Mouse (Mus musculus): ENCODE measurements around the gene Psmd1. TPM values are rescaled to one million over a fixed set of nuclear protein-coding genes. Genes with fewer than 3 reads are reported as not detected.

The Psmd1 gene
- total RNA-seq, 2 experiments from 2014 or later = 122 to 160 TPM

GRCm38 (mm10) chr1:86154133-86154823 is 90.1 kb downstream of the Psmd1 start, which contains the start of gene Armc9:
Armc9 (plus strand) TSS chr1:86154780.
- peak; percentile 98 for ATAC-seq (replicated peaks; ENCODE audit: poor library complexity, severe bottlenecking)

DNA sequence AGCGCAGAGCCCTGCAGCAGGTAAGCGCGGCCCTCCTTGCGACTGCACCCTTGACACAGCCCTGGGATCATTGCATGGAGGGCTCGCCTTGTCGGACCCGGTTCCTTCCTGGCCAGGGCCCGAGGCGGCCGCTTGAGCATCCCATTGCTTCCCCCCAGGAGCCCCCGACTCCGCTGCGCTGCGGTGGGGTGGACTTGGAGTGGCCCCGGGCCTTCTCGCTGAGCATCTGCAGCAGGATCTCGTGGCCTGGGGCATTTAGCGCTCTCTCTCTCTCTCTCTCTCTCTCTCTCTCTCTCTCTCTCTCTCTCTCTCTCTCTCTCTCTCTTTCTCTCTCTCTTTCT is 90.6 kb downstream of the Psmd1 start:
- no peak for ATAC-seq (replicated peaks; ENCODE audit: poor library complexity, severe bottlenecking)

DNA sequence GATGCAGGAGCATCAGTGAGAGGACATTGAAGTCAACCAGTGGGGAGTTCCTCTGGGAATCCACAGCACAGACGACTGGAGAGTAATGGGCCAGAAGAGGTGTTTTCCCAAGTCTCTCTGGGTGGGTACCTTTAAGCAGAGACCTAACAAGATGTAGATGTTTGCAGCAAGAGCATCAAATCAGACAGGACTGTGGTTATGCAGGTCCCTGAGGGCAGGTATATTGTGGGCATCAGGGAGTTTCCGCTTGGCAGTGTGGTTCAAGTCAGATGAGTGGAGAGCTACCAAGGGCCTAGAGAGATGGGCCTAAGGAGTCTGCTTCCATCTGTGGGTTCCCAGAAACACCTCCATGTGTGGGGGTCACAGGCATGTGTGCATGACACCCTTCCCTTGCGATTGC is 91.9 kb downstream of the Psmd1 start:
- ATAC-seq (replicated peaks; ENCODE audit: poor library complexity, severe bottlenecking) = no peak

- no peak for ATAC-seq (replicated peaks; ENCODE audit: poor library complexity, severe bottlenecking)
Observed at GRCm38 (mm10) chr1:86156595-86156994, 92.4 kb downstream of the Psmd1 start.

DNA sequence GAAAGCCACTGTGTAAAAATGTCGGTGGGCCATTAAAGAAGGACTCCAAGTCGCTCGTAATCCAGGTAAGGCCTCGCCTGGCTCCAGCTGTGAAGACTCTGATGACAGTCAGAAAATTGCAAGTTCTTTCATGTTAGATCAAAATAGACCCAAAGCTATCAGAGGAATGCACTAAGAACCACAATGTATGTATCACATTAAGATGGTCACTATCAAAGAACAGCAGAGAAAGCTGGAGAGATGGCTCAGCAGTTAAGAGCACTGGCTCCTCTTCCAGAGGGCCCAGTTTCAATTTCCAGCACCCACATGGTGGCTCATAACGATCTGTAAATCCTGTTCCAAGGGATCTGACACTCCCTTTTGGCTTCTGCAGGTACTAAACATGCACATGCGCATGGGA is 95.9 kb downstream of the Psmd1 start:
- ATAC-seq (replicated peaks; ENCODE audit: poor library complexity, severe bottlenecking) = no peak

- no peak for ATAC-seq (replicated peaks; ENCODE audit: poor library complexity, severe bottlenecking)
Observed at GRCm38 (mm10) chr1:86160479-86160878, 96.3 kb downstream of the Psmd1 start.

GRCm38 (mm10) chr1:86161061-86161460 is 96.9 kb downstream of the Psmd1 start:
- ATAC-seq (replicated peaks; ENCODE audit: poor library complexity, severe bottlenecking) = no peak

GRCm38 (mm10) chr1:86174602-86175001 is 110.4 kb downstream of the Psmd1 start:
- ATAC-seq (replicated peaks; ENCODE audit: poor library complexity, severe bottlenecking) = no peak

- ATAC-seq (replicated peaks; ENCODE audit: poor library complexity, severe bottlenecking) = no peak
Observed at GRCm38 (mm10) chr1:86176066-86176465, 111.9 kb downstream of the Psmd1 start.

- peak; percentile 98 for ATAC-seq (replicated peaks; ENCODE audit: poor library complexity, severe bottlenecking)
Observed at GRCm38 (mm10) chr1:86178462-86179253, 114.5 kb downstream of the Psmd1 start.

- ATAC-seq (replicated peaks; ENCODE audit: poor library complexity, severe bottlenecking) = no peak
Observed at GRCm38 (mm10) chr1:86182004-86182709, 118.0 kb downstream of the Psmd1 start.

DNA sequence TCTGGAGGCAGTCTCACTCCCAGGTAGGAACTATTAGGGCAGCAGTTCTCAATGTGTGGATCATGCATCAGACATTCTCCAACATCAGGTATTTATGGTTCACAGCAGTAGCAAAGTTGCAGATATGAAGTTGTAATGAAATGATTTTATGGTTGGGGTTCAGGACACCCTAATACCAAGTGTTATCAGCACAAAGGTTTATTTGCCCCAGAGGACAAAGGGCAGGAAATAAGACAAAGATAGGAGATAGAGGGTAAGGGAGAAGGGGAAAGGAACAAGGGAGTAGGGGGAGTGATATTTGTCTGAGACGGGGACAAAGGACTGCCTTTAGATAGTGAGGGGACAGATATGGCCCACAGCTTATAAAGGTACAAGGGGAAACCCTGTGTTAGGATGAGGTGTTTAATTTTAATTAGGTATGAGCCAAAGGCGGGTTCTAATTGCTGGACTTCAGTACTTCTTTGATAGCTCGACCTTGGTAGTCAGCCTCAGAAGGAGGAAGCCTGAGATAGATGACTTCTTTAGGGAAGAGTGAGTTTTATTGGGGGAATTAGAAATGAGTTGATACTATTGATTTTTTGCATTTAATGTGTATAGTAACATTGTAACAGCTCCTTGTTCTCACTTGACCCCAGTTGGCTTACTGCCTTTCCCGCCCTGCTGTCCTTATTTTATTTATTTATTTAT is 119.5 kb downstream of the Psmd1 start:
- ATAC-seq (replicated peaks; ENCODE audit: poor library complexity, severe bottlenecking) = no peak

DNA sequence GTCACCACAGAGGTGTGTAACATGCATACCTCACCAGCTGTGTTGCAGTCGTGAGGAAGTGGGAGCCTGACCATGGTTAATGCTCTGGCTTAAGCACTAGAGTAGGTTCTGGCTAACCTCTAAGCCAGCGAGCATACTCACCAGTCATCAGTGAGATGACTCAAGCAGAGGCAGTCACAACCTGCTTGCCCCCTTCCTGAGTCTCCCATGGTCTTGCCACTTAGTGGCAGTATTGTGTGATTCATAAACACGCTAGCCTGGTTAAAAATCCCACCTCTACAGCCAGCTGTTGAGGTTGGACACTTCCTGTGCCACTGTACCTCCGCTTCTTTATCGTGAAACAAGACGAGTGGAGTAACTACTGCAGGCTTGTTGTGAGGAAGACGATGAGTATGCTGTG is 122.6 kb downstream of the Psmd1 start:
- peak; percentile 48 for ATAC-seq (replicated peaks; ENCODE audit: poor library complexity, severe bottlenecking)

DNA sequence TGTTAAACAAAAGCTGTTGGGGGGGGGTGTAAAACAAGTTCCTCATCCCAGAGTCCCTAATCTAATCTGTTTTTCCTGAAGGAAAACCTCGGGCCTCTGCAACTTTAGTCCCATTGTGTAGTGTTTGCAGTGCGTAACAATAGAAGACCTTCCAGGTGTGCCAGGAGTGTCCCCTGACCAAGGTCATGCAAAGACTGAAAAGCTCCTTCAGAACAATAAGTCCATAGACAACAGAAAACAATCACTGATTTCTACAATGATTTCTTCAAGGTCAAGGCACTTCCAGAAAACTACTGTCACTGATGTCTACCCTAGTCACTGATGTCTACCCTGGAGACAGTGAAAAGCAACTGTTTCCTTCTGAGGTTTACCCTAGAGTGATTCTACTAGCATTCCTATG is 123.7 kb downstream of the Psmd1 start:
- ATAC-seq (replicated peaks; ENCODE audit: poor library complexity, severe bottlenecking) = no peak

DNA sequence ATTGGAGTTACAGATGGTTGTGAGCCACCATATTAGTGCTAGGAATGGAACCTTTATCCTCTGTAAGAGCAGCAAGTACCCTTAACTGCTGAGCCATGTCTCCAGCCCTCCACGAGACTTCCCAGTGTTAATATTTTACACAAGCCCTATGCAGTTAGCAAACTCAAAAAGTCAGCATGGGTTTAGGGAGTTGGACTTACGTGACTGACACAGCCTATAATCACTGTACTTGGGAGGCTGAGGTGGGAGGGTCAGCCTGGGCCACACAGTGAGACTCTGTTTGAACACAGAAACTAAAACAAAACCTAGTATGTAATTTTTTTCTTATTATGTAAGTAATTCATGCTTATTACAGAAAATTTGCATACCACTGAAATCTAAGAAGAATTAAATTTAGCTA is 124.1 kb downstream of the Psmd1 start:
- ATAC-seq (replicated peaks; ENCODE audit: poor library complexity, severe bottlenecking) = no peak

Other genes starting within 250 kb of the Psmd1 start
- 58.1 and 68.6 TPM in 2 replicates for gene Itm2c, start 170.1 kb upstream of the Psmd1 start, total RNA-seq (2014; fragmentation: Nextera tagmentation)
- gene Itm2c, start 170.1 kb upstream of the Psmd1 start, total RNA-seq (2017) = 89.1 and 106 TPM in 2 replicates
- not detected in 2 replicates for gene 4933407L21Rik, start 135.9 kb upstream of the Psmd1 start, total RNA-seq (2014; fragmentation: Nextera tagmentation)
- gene 4933407L21Rik, start 135.9 kb upstream of the Psmd1 start, total RNA-seq (2017) = not detected in 2 replicates
- gene Gpr55, start 103.4 kb upstream of the Psmd1 start, total RNA-seq (2014; fragmentation: Nextera tagmentation) = not detected in 2 replicates
- not detected in 2 replicates for gene Gpr55, start 103.4 kb upstream of the Psmd1 start, total RNA-seq (2017)
- not detected in 2 replicates for gene Spata3, start 47.6 kb upstream of the Psmd1 start, total RNA-seq (2014; fragmentation: Nextera tagmentation)
- not detected in 2 replicates for gene Spata3, start 47.6 kb upstream of the Psmd1 start, total RNA-seq (2017)
- gene 2810459M11Rik, start 18.5 kb upstream of the Psmd1 start, total RNA-seq (2014; fragmentation: Nextera tagmentation) = not detected in 2 replicates
- gene 2810459M11Rik, start 18.5 kb upstream of the Psmd1 start, total RNA-seq (2017) = not detected in 2 replicates
- gene Htr2b, start 47.6 kb downstream of the Psmd1 start, total RNA-seq (2014; fragmentation: Nextera tagmentation) = not detected in 2 replicates
- gene Htr2b, start 47.6 kb downstream of the Psmd1 start, total RNA-seq (2017) = not detected in 2 replicates
- 0.85 TPM in 1 of 2 replicates, not detected in the other for gene Gm21972, start 69.2 kb downstream of the Psmd1 start, total RNA-seq (2014; fragmentation: Nextera tagmentation)
- gene Gm21972, start 69.2 kb downstream of the Psmd1 start, total RNA-seq (2017) = 5.9 and 29.9 TPM in 2 replicates
- gene Armc9, start 90.4 kb downstream of the Psmd1 start, total RNA-seq (2014; fragmentation: Nextera tagmentation) = 0.80 and 1.7 TPM in 2 replicates
- 1.2 and 3.7 TPM in 2 replicates for gene Armc9, start 90.4 kb downstream of the Psmd1 start, total RNA-seq (2017)
- 1.0 and 3.9 TPM in 2 replicates for gene B3gnt7, start 238.4 kb downstream of the Psmd1 start, total RNA-seq (2014; fragmentation: Nextera tagmentation)
- gene B3gnt7, start 238.4 kb downstream of the Psmd1 start, total RNA-seq (2017) = 0.30 and 0.98 TPM in 2 replicates

Measured in granulocyte monocyte progenitor cell, adult 5-6 weeks (primary cell).